Mouse (Mus musculus) adrenal gland, adult (tissue): Measurements from ENCODE around the gene Phyhd1.

ENCODE experiments used
- DNase-seq, 2 experiments: peaks; one replicate each; pipeline ENCODE4 v3.0.0; 2022 to 2023; ENCODE audit warnings: low spot score in 1 of 2; ENCODE audit not compliant: inconsistent age in 2 of 2

Gene Phyhd1

DNA sequence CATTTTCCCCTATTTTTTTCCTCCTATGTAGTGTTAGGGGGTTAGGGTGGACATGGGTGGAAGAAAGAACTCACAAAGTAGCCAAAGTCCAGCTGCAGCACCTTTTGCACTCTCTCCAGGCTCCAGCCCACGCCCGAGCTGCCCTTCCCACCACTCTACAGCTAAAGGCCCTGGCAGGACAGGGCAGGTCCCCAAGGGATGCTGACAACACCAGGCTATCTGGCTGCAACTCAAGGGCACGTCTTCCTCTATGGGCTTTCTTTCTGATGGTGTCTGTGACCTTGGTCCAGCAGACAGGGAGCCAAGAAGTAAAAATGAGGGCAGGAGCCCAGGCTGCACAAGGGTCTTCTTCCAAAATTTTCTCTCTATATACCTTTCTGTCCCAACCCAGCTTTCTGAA is 15.6 kb downstream of the Phyhd1 start:
- peak; percentile 59 to 84 for DNase-seq

- DNase-seq: peak in 1 of 2 experiments; percentile 46
Observed at GRCm38 (mm10) chr2:30283193-30283592, 17.2 kb downstream of the Phyhd1 start.

DNA sequence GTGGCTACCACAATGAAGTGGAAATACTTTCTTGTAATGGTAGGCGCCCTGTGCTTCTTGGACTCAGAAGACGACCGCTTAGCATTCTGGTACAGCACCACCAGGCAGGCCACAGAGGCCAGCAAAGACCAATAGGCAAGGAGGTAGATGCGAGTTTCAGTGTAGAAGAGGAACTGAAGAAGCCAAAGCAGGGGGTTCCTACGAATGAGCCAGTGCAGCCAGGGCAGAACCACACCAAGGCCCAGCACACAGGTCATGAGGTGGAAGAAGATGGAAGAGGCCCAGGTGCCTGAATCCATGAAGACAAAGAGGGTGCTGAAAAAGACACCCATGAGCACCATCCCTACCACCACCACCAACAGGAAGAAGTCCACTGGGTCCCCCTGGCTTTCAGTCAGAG is 19.0 kb downstream of the Phyhd1 start:
- DNase-seq: no peak

DNA sequence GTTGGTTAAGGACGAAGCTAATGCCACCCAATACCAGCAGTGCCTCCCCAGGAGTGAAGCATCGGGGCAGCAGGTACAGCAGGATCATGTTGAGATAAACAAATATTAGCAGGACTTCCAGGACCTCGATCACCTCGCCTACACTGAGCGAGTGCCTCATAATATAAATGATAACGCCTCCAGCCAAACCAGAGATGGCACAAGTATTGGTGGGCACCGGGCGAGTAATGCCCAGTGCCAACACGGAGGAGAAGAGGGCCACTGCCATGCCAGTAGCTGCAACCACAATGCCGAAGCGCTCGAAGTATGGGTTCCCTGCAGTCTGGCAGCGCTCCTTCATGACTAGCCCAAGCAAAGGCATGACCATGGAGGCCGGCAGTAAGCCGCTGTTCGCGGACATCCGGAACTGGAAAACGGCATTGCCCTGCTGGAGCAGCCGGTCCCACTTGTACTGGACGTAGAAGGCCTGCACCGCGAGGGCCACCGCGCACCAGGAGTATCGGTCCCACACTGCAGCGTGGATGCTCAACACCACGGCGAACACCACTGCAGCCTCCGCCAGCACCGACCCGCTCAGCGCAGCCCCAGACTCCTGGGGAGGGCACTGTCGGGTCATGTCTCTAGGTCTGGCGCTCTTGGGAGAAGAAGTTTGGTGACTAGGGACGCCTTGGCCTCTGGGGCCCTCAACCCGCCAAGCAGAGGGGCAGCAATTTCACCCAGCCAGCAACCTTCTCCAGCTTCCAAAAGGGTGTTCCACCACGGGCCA is 19.6 kb downstream of the Phyhd1 start:
- peak in 1 of 2 experiments; percentile 73 for DNase-seq

GRCm38 (mm10) chr2:30286192-30287026 is 20.4 kb downstream of the Phyhd1 start, which contains the start of the genes Dolk and Nup188:
Dolk (minus strand) TSS chr2:30286334.
Nup188 (plus strand) TSS chr2:30286397.
- DNase-seq: peak; percentile 96 to 98

DNA sequence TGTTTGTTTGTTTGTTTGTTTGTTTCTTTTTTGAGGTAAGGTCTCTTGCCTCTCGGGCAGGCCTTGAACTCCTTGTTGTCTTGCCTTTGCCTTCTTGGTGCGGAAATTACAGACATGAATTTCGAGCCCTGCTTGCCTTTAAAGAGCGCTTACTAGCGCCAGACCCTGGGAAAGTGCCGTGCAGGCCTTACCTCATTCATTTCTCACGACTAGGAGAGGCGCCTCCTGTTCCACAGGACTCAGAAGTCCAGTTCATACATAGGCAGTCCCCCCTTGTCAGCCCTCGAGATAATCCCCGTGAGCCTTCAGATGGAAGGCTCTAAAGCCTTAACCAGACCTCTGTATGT is 21.0 kb downstream of the Phyhd1 start:
- peak in 1 of 2 experiments; percentile 66 for DNase-seq

DNA sequence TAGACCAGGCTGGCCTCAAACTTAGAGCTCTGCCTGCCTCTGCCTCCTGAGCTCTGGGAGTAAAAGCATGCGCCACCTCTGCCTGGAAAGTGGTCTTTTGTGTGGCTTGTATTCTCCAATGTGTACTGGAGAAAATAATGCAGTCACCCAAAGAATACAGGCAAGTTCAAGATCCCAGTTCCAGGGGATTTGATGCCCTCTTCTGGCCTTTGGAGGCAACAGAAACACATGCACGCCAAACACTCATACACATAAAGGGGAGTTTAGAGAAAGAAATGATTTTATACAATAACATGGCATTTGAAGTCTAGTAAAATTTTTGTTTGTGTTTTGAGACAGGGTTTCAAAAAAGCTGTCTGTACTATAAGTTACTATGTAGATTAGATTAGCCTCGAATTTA is 33.5 kb downstream of the Phyhd1 start:
- peak in 1 of 2 experiments; percentile 53 for DNase-seq

DNA sequence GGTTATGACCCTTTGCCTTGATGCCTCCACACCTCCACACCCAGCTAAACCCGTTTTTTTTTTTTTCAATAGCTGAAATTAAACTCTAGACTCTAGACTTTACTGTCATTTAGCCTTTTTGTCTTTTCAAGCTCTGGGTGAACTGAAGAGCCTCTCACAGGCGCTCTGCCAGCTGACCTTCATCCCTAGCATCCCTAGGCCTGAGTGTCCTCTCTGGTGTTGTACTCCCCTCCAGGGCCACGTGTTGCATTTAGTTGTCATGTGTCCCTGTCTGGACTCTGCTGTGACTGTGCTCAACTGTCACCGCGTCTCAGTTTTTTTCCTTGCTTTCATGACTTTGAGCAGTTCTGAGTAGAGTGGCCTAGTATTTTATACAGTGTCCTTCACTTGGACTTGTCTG is 34.0 kb downstream of the Phyhd1 start:
- peak in 1 of 2 experiments; percentile 41 for DNase-seq

- no peak for DNase-seq
Observed at GRCm38 (mm10) chr2:30306087-30306486, 40.1 kb downstream of the Phyhd1 start.

DNA sequence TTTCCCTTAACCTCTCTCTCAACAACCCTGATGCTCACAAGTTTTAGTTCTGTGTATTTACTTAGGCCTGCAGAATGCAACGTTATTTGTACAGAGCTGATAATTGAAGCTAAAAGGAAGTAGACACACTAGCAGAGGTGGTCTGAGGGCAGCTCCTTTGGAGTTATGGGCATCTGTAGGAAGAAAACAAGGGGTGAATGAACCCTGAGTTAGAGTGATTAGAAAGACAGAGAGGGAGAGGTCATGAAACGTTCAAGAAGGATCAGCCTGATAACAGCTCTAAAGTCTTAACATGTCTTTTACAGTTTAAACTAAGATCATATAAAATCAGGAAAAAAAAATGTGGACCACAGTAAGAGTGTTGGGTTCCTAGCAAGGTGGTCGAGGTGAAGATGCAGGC is 43.3 kb downstream of the Phyhd1 start:
- no peak for DNase-seq

- DNase-seq: peak; percentile 32 to 77
Observed at GRCm38 (mm10) chr2:30311481-30311880, 45.5 kb downstream of the Phyhd1 start.

DNA sequence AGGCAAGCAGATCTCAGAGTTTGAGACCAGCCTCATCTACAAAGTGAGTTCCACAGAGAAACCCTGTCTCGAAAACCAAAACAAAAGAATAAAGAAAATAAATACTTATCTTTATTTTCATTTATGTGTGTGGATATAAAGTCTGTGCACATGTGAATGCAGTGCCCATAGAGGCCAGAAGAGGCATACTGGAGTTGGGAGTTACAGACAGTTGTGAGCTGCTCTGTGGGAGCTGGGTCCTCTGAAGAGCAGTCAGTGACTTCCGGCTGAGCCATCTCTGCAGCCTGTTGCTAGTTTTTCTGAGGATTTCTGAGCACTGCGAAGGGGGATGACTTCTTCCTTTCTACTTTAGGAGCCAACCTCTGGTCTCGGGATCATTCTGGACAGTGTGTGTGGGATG is 50.1 kb downstream of the Phyhd1 start:
- DNase-seq: no peak

DNA sequence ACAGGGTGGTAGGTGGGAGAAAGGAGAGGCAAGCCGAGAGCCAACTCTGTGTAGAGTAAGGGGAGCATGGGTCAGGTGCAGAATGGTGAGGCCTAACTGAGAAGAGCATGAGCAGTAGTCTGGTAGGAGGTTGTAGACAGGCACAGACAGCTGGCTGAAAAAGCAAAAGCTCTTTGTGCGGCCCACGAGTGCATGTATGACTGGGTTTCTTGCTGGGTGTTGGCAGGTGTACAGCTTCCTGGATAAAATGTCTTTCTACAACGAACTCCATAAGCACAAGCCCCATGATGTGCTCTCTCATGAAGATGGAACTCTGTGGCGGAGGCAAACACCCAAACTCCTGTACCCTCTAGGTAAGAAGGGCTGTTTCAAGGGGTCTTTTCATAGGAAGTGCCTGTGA is 51.0 kb downstream of the Phyhd1 start:
- DNase-seq: no peak

DNA sequence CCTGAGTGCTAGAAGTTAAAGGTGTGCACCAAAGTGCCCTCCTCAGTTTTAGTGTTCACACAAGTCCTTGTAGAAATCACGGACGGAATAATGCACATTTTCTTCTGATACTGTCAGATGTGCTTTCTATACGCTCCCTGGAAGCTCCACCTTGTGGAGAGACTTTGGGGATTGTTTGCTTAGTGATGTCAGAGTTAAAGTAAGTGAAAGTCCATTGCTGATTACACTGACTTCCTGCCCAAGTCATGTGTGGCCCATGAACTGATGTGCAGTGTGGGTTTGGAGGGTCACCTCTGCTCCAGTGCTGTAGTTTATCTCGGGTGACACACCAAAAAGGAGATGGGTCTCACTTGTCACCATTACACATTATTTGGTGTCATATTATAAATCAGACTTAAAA is 53.3 kb downstream of the Phyhd1 start:
- DNase-seq: no peak

GRCm38 (mm10) chr2:30323111-30323510 is 57.1 kb downstream of the Phyhd1 start:
- DNase-seq: peak; percentile 31 to 68

DNA sequence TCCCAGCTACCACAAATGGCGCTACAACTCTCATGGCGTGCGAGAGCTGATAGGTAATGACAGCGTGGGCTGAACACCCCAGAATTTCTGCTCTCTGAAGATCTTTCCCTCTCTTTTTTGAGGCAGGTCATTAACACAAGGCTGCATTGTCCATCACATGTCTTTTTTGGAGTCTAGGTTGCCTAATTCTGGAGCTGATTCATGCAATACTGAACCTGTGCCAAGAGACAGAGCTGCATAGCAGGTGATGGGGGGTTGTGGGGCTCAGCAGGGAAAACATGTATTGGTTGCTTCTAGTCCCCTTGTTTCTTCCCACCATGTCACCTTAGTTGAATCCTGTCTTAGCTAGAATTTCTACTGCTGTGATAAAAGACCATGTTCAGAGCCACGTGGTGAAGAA is 59.3 kb downstream of the Phyhd1 start:
- DNase-seq: peak in 1 of 2 experiments; percentile 81

DNA sequence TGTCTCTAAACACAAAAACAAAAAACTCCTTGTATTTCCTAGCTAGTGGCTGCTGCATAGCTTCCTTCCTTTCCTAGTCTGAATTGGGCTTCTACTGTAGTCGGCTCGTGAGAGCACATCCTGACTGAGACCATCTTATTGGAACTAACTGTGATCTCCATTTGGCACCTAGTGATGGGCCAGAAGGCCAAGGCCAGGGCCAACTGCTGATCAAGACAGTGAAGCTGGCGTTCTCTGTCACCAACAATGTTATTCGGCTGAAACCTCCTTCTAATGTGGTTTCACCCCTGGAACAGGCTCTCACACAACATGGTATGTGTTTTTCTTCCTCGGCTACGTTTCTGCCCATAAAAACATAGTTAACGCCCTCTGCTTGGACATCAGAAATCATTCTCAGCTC is 61.3 kb downstream of the Phyhd1 start:
- DNase-seq: peak; percentile 23 to 75

DNA sequence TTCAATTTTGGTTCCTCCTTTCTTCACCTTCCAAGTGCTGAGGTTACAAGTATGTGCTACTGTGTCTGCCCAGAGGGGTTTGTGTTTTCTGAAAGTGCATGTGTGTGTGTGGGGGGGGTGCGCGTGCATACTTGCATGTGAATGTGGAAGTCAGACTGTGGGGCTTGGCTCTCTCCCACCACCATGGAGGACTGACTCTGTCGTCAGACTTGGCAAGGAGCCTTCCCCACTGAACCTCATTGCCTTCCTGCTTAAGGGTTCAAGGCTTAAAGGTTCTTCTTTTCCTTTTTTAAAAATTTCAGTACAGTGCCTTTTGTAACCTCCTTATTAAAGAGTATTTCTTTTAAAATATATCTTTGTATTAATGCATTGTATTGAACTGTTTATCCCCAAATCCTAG is 62.8 kb downstream of the Phyhd1 start:
- peak in 1 of 2 experiments; percentile 62 for DNase-seq
